Mouse (Mus musculus) midbrain, embryonic 13.5 days (tissue): Measurements from ENCODE around the gene Smagp. TPM values are rescaled to one million over a fixed set of nuclear protein-coding genes. Genes with fewer than 3 reads are reported as not detected.

Experiments
- ATAC-seq: fragments of 200-750 bp; cut with Nextera tagmentation; 2 replicates; pipeline ENCODE4 v1.8.0; 2017; ENCODE audit warnings: mild to moderate bottlenecking, moderate TSS enrichment, moderate library complexity
- H3K27ac ChIP-seq: fragments of 300-500 bp; sonication (generic); 2 replicates; pipeline ENCODE4 v1.5.1; 2015; ENCODE audit warnings: inconsistent platforms, mild to moderate bottlenecking, moderate library complexity
- H3K27me3 ChIP-seq: fragments of 300-500 bp; sonication (generic); 2 replicates; pipeline ENCODE4 v1.6.1; 2015; ENCODE audit warnings: mild to moderate bottlenecking, inconsistent platforms
- H3K36me3 ChIP-seq: fragments of 300-500 bp; sonication (generic); 2 replicates; pipeline ENCODE4 v1.6.1; 2015; ENCODE audit warnings: mild to moderate bottlenecking, inconsistent platforms
- H3K4me1 ChIP-seq: fragments of 300-500 bp; sonication (generic); replicated peaks from 2 replicates; pipeline ENCODE4 v1.6.1; 2015; ENCODE audit warnings: inconsistent platforms
- H3K4me2 ChIP-seq: fragments of 300-500 bp; sonication (generic); replicated peaks from 2 replicates; pipeline ENCODE4 v1.6.1; 2015; ENCODE audit warnings: moderate library complexity, mild to moderate bottlenecking, inconsistent platforms
- H3K4me3 ChIP-seq: fragments of 300-500 bp; sonication (generic); replicated peaks from 2 replicates; pipeline ENCODE4 v1.5.1; 2015; ENCODE audit warnings: mild to moderate bottlenecking, inconsistent platforms
- H3K9ac ChIP-seq: fragments of 300-500 bp; sonication (generic); replicated peaks from 2 replicates; pipeline ENCODE4 v1.6.1; 2015; ENCODE audit warnings: mild to moderate bottlenecking, inconsistent platforms
- H3K9me3 ChIP-seq: fragments of 300-500 bp; sonication (generic); 2 replicates; pipeline ENCODE4 v1.6.1; 2016; ENCODE audit warnings: mild to moderate bottlenecking, inconsistent platforms
- WGBS: fragments of 180-500 bp; shearing (Covaris S2); methylation state at CpG from one replicate; pipeline ENCODE4 v1.1.7; 2015; 5-methylcytosine and 5-hydroxymethylcytosine counted together
- polyA plus RNA-seq: library from polyadenylated mRNA; unstranded; fragments of >200 nt; fragmentation: Nextera tagmentation; extraction: Ambion mirVana; gene quantifications from 2 replicates; pipeline ENCODE4 v1.2.1, GENCODE M21; 2015

Gene Smagp
- polyA plus RNA-seq, 1 experiment from 2014 or later, result 2.9 TPM

DNA sequence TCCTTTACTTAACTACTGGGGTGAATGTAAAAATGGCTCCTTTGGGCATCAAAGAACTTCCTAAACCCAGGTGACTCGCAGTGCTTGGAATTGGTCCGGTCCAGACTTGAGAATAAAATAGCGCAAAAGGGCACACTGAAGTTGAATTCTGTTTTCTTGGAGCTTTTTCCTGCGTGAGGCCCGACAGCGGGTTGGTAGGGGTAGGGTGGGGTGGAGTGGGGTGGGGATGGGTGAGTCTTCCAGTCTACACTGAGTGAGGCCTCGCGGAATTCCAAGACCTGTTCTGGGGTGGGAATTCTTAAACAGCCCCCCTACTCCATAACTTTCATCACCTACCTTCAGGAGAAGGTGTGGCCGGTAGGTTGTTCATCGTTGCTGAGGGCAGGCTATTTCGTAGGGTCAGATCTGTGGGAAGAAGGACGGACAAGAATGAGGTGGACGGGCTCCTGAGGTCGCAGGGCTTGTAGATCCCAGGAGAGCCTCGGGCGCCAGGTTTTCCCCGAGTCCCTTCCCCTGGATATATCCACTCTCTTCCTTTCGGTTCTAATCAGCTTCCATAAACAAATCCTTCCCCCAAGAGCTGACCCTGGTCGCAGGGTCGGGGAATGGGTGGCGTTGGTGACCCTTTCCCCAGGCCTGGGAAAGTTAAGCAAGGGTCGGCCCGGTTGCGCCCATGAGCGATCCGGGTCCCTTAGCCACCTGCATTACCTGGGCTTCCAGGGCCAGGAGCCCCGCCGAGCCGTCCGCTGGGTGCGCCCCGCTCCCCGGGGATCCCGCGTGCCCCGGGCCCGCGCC lies 692 bp downstream of the Smagp start:
- peaks cover 71% of the 10 kb centered on the region for H3K27me3 ChIP-seq
- no peaks in the 10 kb centered on the region for H3K9me3 ChIP-seq
- H3K4me1 ChIP-seq, result peaks cover 14% of the 10 kb centered on the region
- H3K4me3 ChIP-seq, result peak overlapping the region; percentile 47
- peak overlapping the region; percentile 78 for H3K4me2 ChIP-seq
- H3K36me3 ChIP-seq, result no peaks in the 10 kb centered on the region
- ATAC-seq, result no peak
- WGBS, result 3% methylated on average over 38 of the region's 38 CpGs
- H3K9ac ChIP-seq, result peak overlapping the region; percentile 49; the same call in 1 of the 2 replicates
- H3K27ac ChIP-seq, result no peak overlapping the region

DNA sequence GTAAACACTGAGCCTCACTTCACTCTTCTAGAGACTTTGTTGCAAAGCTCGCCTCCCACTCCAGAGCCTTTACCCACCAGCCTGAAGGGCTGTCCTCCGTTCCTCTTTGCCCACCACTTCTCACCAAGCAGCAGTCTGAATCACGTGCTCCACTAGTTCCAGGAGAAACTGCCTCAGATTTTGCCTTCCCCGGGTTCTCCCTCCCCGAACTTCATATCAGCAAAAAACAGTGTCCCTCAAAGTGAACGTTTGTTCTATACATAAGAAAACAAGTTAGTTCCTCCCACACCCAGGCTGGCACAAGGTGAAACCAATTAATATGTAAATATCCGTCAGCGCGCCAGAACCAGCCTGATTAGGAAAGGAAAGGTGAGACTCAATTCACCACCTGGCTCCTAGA lies 1.5 kb downstream of the Smagp start:
- Histone ChIP-seq H3K27me3 (peaks cover 71% of the 10 kb centered on the region), H3K4me1 (peaks cover 14% of the 10 kb centered on the region), H3K4me2 (no peak overlapping the region), H3K36me3 (no peaks in the 10 kb centered on the region), H3K4me3 (no peak overlapping the region), H3K9me3 (no peaks in the 10 kb centered on the region), H3K9ac (no peak overlapping the region), H3K27ac (no peak overlapping the region)
- ATAC-seq, result no peak
- WGBS, result 13% methylated on average over 9 of the region's 9 CpGs

DNA sequence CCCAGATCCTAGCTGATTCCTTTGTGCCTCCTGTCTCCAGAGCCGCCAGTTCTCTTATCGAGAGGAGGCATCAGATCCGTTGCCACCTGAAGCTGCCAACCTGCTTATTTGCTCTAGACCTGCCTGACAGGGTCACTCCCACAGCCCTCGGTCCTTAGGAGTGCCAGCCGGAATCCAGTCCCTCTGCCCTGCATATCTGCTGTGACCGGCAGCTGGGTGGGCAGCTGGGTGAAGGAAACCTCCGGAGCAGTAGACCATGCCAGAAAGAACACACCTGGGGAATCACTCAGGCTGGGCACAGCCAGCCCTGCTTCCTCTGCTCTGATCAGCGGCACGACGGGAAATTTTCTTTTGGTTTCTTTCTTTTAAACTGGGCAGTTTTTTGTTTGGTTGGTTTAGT lies 3.4 kb downstream of the Smagp start:
- no peaks in the 10 kb centered on the region for H3K9me3 ChIP-seq
- no peaks in the 10 kb centered on the region for H3K36me3 ChIP-seq
- ATAC-seq, result no peak
- H3K27me3 ChIP-seq, result peaks cover 61% of the 10 kb centered on the region
- peaks cover 15% of the 10 kb centered on the region for H3K4me1 ChIP-seq
- no peak overlapping the region for H3K27ac ChIP-seq
- H3K4me2 ChIP-seq, result no peak overlapping the region
- WGBS, result 85% methylated on average over 10 of the region's 10 CpGs
- no peak overlapping the region for H3K4me3 ChIP-seq
- H3K9ac ChIP-seq, result no peak overlapping the region

DNA sequence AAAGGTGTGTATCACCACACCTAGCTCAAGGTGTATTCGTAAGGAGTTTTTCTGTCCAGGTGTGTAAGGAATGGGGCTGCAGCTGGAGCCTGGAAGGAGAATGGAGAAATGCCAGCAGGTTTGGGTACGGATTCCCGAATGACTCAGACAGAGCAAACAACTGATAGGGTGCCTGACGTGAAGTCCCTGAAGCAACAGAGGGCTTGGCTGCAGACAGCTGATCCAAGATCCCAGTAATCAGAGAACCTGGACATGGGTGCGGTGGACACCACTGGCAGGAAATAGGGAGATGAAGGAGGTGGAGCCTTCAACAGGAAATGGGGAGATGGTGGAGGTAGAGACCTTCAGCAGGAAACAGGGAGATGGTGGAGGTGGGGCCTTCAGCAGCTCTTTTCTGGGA lies 4.4 kb downstream of the Smagp start:
- ATAC-seq, result no peak
- Histone ChIP-seq H3K9ac (no peak overlapping the region), H3K27ac (no peak overlapping the region), H3K4me2 (no peak overlapping the region), H3K4me3 (no peak overlapping the region), H3K9me3 (no peaks in the 10 kb centered on the region), H3K27me3 (peaks cover 51% of the 10 kb centered on the region), H3K4me1 (peaks cover 23% of the 10 kb centered on the region), H3K36me3 (no peaks in the 10 kb centered on the region)
- WGBS, result 91% methylated on average over 5 of the region's 5 CpGs

DNA sequence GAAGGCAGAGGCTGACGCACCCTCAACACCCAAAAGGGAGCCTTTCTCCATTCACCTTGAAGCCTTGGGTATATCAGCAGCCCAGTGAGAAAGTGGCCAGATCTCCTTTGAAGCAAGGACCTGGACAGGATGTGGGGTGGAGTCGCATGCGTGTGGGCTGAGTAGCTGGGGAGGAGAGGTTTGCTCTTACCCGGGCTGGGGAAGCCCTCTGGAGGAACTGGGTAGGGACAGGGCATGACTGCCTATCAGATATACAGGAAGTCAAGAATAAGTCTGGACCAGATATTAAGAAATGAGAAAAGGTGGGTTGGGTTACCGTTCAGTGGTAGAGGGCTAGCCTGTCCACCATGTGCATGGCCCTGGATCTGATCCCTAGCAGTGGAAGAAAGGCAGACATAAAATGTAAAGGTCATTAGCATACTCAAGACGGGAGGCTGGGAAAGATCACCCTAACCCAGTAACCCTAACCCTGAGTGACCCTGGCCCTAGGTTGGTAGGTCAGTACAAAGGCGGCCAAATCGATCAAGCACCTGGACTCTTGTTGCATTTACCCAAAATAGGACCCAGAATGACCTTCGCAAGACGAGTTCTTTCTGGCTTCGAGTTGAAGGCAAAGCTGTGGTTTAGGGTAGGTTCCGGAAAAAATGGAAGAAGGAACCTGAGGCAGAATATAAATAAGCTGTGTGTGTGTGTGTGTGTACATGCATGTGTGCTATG lies 5.1 kb downstream of the Smagp start:
- no peaks in the 10 kb centered on the region for H3K36me3 ChIP-seq
- no peak for ATAC-seq
- 87% methylated on average over 12 of the region's 12 CpGs for WGBS
- H3K4me3 ChIP-seq, result no peak overlapping the region
- H3K4me1 ChIP-seq, result peaks cover 15% of the 10 kb centered on the region
- H3K4me2 ChIP-seq, result no peak overlapping the region
- no peak overlapping the region for H3K9ac ChIP-seq
- H3K27ac ChIP-seq, result no peak overlapping the region
- peaks cover 44% of the 10 kb centered on the region for H3K27me3 ChIP-seq
- H3K9me3 ChIP-seq, result no peaks in the 10 kb centered on the region

DNA sequence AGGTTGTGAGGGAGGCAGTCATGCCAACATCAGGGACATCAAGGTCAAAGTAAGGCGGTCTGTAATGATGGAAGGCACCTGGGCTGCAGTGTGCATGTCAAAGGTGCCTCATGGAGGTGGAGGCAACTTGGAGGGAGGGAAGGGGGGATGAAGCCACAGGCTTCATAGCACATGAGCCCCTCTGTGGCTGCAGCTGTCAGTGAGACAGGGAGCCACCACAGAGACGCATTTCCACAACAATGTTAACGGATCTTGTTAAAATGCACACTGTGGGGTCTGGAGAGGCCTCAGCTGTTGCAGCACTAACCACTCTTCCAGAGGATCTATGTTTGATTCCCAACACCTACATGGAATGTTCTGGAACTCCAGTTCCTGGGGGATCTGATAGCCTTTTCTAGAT lies 6.6 kb downstream of the Smagp start:
- ATAC-seq, result no peak
- H3K4me2 ChIP-seq, result no peak overlapping the region
- no peak overlapping the region for H3K4me3 ChIP-seq
- H3K9me3 ChIP-seq, result no peaks in the 10 kb centered on the region
- peaks cover 29% of the 10 kb centered on the region for H3K27me3 ChIP-seq
- H3K4me1 ChIP-seq, result peaks cover 9% of the 10 kb centered on the region
- no peak overlapping the region for H3K9ac ChIP-seq
- no peaks in the 10 kb centered on the region for H3K36me3 ChIP-seq
- H3K27ac ChIP-seq, result no peak overlapping the region
- 57% methylated on average over 3 of the region's 3 CpGs for WGBS

DNA sequence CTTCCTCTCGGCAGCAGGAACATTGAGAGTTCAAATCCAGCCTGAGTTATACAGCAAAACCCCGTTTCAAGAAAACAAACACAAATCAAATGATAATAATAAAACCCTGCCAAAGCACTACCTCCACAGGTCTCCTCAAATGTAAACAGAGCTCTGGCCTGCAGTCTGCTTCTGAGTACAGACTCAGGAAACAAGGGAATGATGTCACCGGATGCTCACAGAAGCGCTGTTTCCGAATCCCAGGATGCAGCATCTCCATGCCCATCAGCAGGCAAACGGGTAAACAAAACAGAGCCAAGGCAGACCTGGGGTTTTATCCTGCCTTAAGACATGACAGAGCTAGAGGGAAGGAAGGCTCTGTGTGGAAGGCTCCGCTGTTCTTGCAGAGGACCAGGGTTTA lies 7.9 kb downstream of the Smagp start:
- Histone ChIP-seq H3K4me3 (no peak overlapping the region), H3K4me1 (peaks cover 9% of the 10 kb centered on the region), H3K4me2 (no peak overlapping the region), H3K36me3 (no peaks in the 10 kb centered on the region), H3K9ac (no peak overlapping the region), H3K27me3 (peaks cover 18% of the 10 kb centered on the region), H3K27ac (no peak overlapping the region), H3K9me3 (no peaks in the 10 kb centered on the region)
- no peak for ATAC-seq
- WGBS, result 65% methylated on average over 7 of the region's 7 CpGs

DNA sequence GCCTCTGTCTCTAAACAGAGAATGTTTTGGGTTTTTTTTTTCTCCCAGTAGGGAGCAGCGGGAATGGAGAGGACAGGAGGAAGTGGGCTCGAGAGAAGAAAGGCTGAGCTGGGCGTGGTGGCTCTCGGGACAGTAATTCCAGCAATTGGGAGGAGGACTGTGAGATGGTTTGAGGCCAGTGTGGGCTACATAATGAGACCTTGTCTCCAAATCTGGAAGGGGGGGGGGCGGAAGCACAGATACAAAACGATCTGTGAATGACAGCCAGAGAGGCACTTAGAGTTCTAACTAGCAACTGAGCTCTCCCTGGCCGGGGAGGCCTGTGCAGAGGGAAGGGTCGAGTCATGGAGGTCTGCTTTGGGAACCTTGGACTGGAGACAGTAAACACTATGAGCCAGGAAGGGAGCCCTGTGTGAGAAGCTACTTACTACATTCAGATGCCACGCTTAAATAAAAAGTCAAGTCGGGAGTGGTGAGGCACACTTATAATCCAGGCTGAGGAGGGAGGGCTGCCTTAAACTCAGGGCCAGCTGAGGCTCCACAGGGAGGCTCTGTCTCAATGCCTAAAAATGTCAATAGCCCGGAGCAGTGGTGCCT lies 8.9 kb downstream of the Smagp start:
- H3K27ac ChIP-seq, result no peak overlapping the region
- H3K9me3 ChIP-seq, result no peaks in the 10 kb centered on the region
- no peak overlapping the region for H3K9ac ChIP-seq
- WGBS, result 4% methylated on average over 11 of the region's 11 CpGs
- ATAC-seq, result no peak
- H3K4me2 ChIP-seq, result 0 out of 2 replicates have a peak overlapping the region, but pooled peaks have one; percentile 6
- H3K27me3 ChIP-seq, result peaks cover 12% of the 10 kb centered on the region; the same call in 1 of the 2 replicates
- no peak overlapping the region for H3K4me3 ChIP-seq
- H3K4me1 ChIP-seq, result peaks cover 9% of the 10 kb centered on the region
- H3K36me3 ChIP-seq, result no peaks in the 10 kb centered on the region

DNA sequence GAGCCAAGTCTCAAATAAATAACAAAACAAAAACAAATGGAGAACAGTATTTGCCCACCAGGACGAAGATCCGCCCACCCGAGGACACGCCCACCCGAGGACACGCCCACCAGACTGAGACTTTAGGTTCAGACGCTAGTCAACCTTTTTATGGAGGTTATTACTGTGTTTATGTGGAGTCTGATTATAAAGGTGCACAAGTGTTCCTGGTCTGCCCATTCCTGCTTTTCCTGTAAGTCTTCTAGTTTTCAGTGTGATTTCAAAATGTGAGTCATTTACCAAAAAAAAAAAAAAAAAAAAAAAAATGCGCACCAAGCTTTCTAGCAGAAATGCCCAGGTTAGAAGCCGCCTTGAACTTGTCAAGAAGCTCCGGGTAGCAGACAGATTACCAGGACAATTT lies 9.5 kb downstream of the Smagp start:
- 21% methylated on average over 10 of the region's 10 CpGs for WGBS
- ATAC-seq, result no peak
- Histone ChIP-seq H3K27me3 (0 out of 2 replicates have a peak, but pooled peaks cover 6% of the 10 kb centered on the region), H3K27ac (no peak overlapping the region), H3K4me2 (no peak overlapping the region), H3K4me1 (peaks cover 9% of the 10 kb centered on the region), H3K9me3 (no peaks in the 10 kb centered on the region), H3K9ac (no peak overlapping the region), H3K36me3 (no peaks in the 10 kb centered on the region), H3K4me3 (no peak overlapping the region)

DNA sequence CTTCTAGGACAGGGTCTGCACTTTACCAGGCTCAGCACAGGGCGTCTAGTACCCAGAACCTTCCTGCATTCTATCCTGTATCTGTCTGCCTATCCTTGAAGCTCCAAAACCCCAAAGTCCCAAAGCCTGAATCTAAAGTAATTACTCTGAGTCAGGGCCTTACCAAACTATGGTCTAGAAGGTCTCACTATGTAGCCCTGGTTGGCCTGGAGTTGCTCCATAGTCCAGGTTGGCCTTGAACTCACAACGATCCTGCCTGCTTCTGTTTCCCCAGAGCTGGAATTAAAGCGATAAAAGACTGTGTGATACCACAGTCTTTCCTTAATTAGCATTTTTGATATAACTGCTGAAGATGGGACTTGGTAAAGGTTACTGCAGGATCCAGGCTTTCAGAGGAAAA lies 12.3 kb downstream of the Smagp start:
- Histone ChIP-seq H3K9ac (no peak overlapping the region), H3K4me3 (no peak overlapping the region), H3K27ac (no peak overlapping the region), H3K4me2 (no peak overlapping the region), H3K4me1 (peaks cover 9% of the 10 kb centered on the region), H3K27me3 (no peaks in the 10 kb centered on the region), H3K36me3 (peaks cover 23% of the 10 kb centered on the region), H3K9me3 (no peaks in the 10 kb centered on the region)
- WGBS, result 91% methylated on average over 3 of the region's 3 CpGs
- ATAC-seq, result no peak

DNA sequence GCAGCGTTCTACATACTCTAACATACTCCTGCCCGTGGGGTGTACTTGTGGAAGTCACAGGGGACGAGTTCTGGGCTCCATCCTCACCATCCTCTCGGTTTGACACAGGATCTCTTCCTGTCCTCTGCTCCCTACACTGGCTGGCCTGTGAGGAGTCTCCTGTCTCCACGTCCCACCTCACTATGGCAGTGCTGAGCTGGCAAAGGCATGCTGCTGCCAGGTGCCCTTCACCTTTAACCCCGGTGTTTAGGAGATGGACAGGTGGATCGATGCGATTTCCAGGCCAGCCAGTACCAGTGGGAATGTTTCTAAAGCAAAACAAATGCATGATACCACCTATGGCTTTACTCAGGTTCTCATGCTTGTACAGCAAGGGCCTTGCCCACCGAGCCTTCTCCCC lies 13.0 kb downstream of the Smagp start:
- Histone ChIP-seq H3K36me3 (peaks cover 30% of the 10 kb centered on the region), H3K4me2 (no peak overlapping the region), H3K27me3 (no peaks in the 10 kb centered on the region), H3K9ac (no peak overlapping the region), H3K4me1 (peaks cover 9% of the 10 kb centered on the region), H3K4me3 (no peak overlapping the region), H3K9me3 (no peaks in the 10 kb centered on the region), H3K27ac (no peak overlapping the region)
- ATAC-seq, result no peak
- 88% methylated on average over 9 of the region's 9 CpGs for WGBS

DNA sequence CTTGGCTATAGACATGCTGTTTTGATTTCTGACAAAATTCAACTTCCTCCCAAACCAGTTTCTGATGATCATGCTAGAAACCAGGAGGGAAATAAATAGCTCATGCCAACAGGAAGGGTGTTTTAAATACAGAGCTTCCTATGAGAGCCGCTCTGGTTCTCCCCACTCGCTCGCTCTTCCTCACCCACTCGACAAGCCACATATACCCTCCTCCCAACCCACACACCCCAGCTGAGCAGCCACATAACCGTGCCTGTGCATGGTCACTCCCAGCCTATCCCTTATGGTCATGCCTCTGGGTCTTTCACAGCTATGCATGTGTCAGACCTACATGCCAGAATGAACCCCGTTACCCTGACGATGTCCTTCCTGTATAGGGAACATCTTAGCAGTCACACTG lies 14.6 kb downstream of the Smagp start:
- WGBS, result 88% methylated on average over 7 of the region's 7 CpGs
- H3K4me2 ChIP-seq, result no peak overlapping the region
- ATAC-seq, result no peak

More for the DNA sequence above, 14.6 kb downstream of the Smagp start:
- no peaks in the 10 kb centered on the region for H3K9me3 ChIP-seq
- no peak overlapping the region for H3K4me3 ChIP-seq
- H3K36me3 ChIP-seq, result peaks cover 44% of the 10 kb centered on the region
- no peak overlapping the region for H3K9ac ChIP-seq
- no peaks in the 10 kb centered on the region for H3K27me3 ChIP-seq
- H3K4me1 ChIP-seq, result no peaks in the 10 kb centered on the region
- H3K27ac ChIP-seq, result no peak overlapping the region
